Mouse (Mus musculus): ENCODE results near the gene Tmem86b. TPM values are rescaled to one million over a fixed set of nuclear protein-coding genes. Genes with fewer than 3 reads are reported as not detected.
"Not testable (repeated sequence)": the region's sequence is repeated elsewhere in the genome, so short reads cannot be mapped to it uniquely, and the experiment has no call there.

Gene Tmem86b
- polyA plus RNA-seq, 1 experiment from 2014 or later = 3.6 TPM

- WGBS = 82% methylated on average over 1 of the region's 1 CpGs
- Histone ChIP-seq H3K27me3 (ENCODE audit: control insufficient read depth, insufficient read depth, low read length) (no peaks in the 10 kb centered on the region), H3K4me2 (no peak overlapping the region), H3K4me3 (ENCODE audit: low read depth, low read length) (no peak overlapping the region), H3K9ac (ENCODE audit: low read length) (no peak overlapping the region), H3K9me3 (ENCODE audit: control insufficient read depth, low read length) (no peaks in the 10 kb centered on the region), H3K4me1 (ENCODE audit: control insufficient read depth, insufficient read depth, low read length) (no peaks in the 10 kb centered on the region), H3K27ac (ENCODE audit: low read depth, low read length) (no peak overlapping the region), H3K36me3 (ENCODE audit: control insufficient read depth, insufficient read depth, low read length) (no peaks in the 10 kb centered on the region)
- ATAC-seq (ENCODE audit: low FRiP score) (no peak), DNase-seq (ENCODE audit: low spot score, missing footprints) (no peak)
These were observed 18.3 kb downstream of the Tmem86b start for GRCm38 (mm10) chr7:4612956-4613355.

GRCm38 (mm10) chr7:4612386-4612785 is 18.8 kb downstream of the Tmem86b start:
- H3K9me3 ChIP-seq (ENCODE audit: control insufficient read depth, low read length) = no peaks in the 10 kb centered on the region
- DNase-seq (ENCODE audit: low spot score, missing footprints) = no peak
- no peak overlapping the region for H3K27ac ChIP-seq (ENCODE audit: low read depth, low read length)
- H3K27me3 ChIP-seq (ENCODE audit: control insufficient read depth, insufficient read depth, low read length) = no peaks in the 10 kb centered on the region
- WGBS = 66% methylated on average over 8 of the region's 8 CpGs
- H3K4me2 ChIP-seq = no peak overlapping the region
- H3K4me3 ChIP-seq (ENCODE audit: low read depth, low read length) = no peak overlapping the region
- no peak for ATAC-seq (ENCODE audit: low FRiP score)
- H3K9ac ChIP-seq (ENCODE audit: low read length) = no peak overlapping the region
- no peaks in the 10 kb centered on the region for H3K36me3 ChIP-seq (ENCODE audit: control insufficient read depth, insufficient read depth, low read length)
- H3K4me1 ChIP-seq (ENCODE audit: control insufficient read depth, insufficient read depth, low read length) = no peaks in the 10 kb centered on the region

- ATAC-seq (ENCODE audit: low FRiP score) = no peak
- no peaks in the 10 kb centered on the region for H3K27me3 ChIP-seq (ENCODE audit: control insufficient read depth, insufficient read depth, low read length)
- 85% methylated on average over 12 of the region's 12 CpGs for WGBS
- H3K9ac ChIP-seq (ENCODE audit: low read length) = no peak overlapping the region
- H3K4me2 ChIP-seq = no peak overlapping the region
- no peaks in the 10 kb centered on the region for H3K9me3 ChIP-seq (ENCODE audit: control insufficient read depth, low read length)
- no peaks in the 10 kb centered on the region for H3K36me3 ChIP-seq (ENCODE audit: control insufficient read depth, insufficient read depth, low read length)
- no peak for DNase-seq (ENCODE audit: low spot score, missing footprints)
- no peak overlapping the region for H3K27ac ChIP-seq (ENCODE audit: low read depth, low read length)
- no peak overlapping the region for H3K4me3 ChIP-seq (ENCODE audit: low read depth, low read length)
- no peaks in the 10 kb centered on the region for H3K4me1 ChIP-seq (ENCODE audit: control insufficient read depth, insufficient read depth, low read length)
These were observed 19.3 kb downstream of the Tmem86b start for GRCm38 (mm10) chr7:4611921-4612341.

GRCm38 (mm10) chr7:4611511-4611910 is 19.7 kb downstream of the Tmem86b start:
- Histone ChIP-seq H3K9me3 (ENCODE audit: control insufficient read depth, low read length) (no peaks in the 10 kb centered on the region), H3K9ac (ENCODE audit: low read length) (no peak overlapping the region), H3K4me2 (no peak overlapping the region), H3K27me3 (ENCODE audit: control insufficient read depth, insufficient read depth, low read length) (no peaks in the 10 kb centered on the region), H3K4me3 (ENCODE audit: low read depth, low read length) (no peak overlapping the region), H3K27ac (ENCODE audit: low read depth, low read length) (no peak overlapping the region), H3K36me3 (ENCODE audit: control insufficient read depth, insufficient read depth, low read length) (no peaks in the 10 kb centered on the region), H3K4me1 (ENCODE audit: control insufficient read depth, insufficient read depth, low read length) (no peaks in the 10 kb centered on the region)
- WGBS = 88% methylated on average over 12 of the region's 12 CpGs
- no peak for ATAC-seq (ENCODE audit: low FRiP score)
- DNase-seq (ENCODE audit: low spot score, missing footprints) = no peak

GRCm38 (mm10) chr7:4608002-4608401 is 23.2 kb downstream of the Tmem86b start:
- H3K27ac ChIP-seq (ENCODE audit: low read depth, low read length) = no peak overlapping the region
- DNase-seq (ENCODE audit: low spot score, missing footprints) (no peak), ATAC-seq (ENCODE audit: low FRiP score) (no peak)
- no peaks in the 10 kb centered on the region for H3K27me3 ChIP-seq (ENCODE audit: control insufficient read depth, insufficient read depth, low read length)
- no peaks in the 10 kb centered on the region for H3K9me3 ChIP-seq (ENCODE audit: control insufficient read depth, low read length)
- no peaks in the 10 kb centered on the region for H3K36me3 ChIP-seq (ENCODE audit: control insufficient read depth, insufficient read depth, low read length)
- 65% methylated on average over 5 of the region's 5 CpGs for WGBS
- H3K4me2 ChIP-seq = no peak overlapping the region
- no peaks in the 10 kb centered on the region for H3K4me1 ChIP-seq (ENCODE audit: control insufficient read depth, insufficient read depth, low read length)
- H3K9ac ChIP-seq (ENCODE audit: low read length) = no peak overlapping the region
- H3K4me3 ChIP-seq (ENCODE audit: low read depth, low read length) = no peak overlapping the region

GRCm38 (mm10) chr7:4603873-4604272 is 27.3 kb downstream of the Tmem86b start, which contains the start of gene Ptprh:
Gene Ptprh, minus strand, starts transcription at chr7:4604041.
- no peak within 1 kb of the TSS for H3K4me3 ChIP-seq (ENCODE audit: low read depth, low read length)
- H3K27me3 ChIP-seq (ENCODE audit: control insufficient read depth, insufficient read depth, low read length) = no peaks in the 10 kb centered on the region
- H3K9me3 ChIP-seq (ENCODE audit: control insufficient read depth, low read length) = no peaks in the 10 kb centered on the region
- no peak within 1 kb of the TSS for H3K9ac ChIP-seq (ENCODE audit: low read length)
- H3K4me1 ChIP-seq (ENCODE audit: control insufficient read depth, insufficient read depth, low read length) = no peaks in the 10 kb centered on the region
- no peaks in the 10 kb centered on the region for H3K36me3 ChIP-seq (ENCODE audit: control insufficient read depth, insufficient read depth, low read length)
- no peak within 1 kb of the TSS for H3K4me2 ChIP-seq
- WGBS = 80% methylated on average over 6 of the region's 6 CpGs
- no peak within 1 kb of the TSS for H3K27ac ChIP-seq (ENCODE audit: low read depth, low read length)
- DNase-seq (ENCODE audit: low spot score, missing footprints) (no peak), ATAC-seq (ENCODE audit: low FRiP score) (no peak)

- Histone ChIP-seq H3K36me3 (ENCODE audit: control insufficient read depth, insufficient read depth, low read length) (no peaks in the 10 kb centered on the region), H3K9me3 (ENCODE audit: control insufficient read depth, low read length) (no peaks in the 10 kb centered on the region), H3K27me3 (ENCODE audit: control insufficient read depth, insufficient read depth, low read length) (no peaks in the 10 kb centered on the region), H3K4me1 (ENCODE audit: control insufficient read depth, insufficient read depth, low read length) (no peaks in the 10 kb centered on the region), H3K4me3 (ENCODE audit: low read depth, low read length) (no peak overlapping the region), H3K9ac (ENCODE audit: low read length) (no peak overlapping the region), H3K4me2 (no peak overlapping the region), H3K27ac (ENCODE audit: low read depth, low read length) (no peak overlapping the region)
- ATAC-seq (ENCODE audit: low FRiP score) (no peak), DNase-seq (ENCODE audit: low spot score, missing footprints) (no peak)
- WGBS = 91% methylated on average over 6 of the region's 6 CpGs
These were observed 28.3 kb downstream of the Tmem86b start for GRCm38 (mm10) chr7:4602969-4603368.

- not testable (repeated sequence) for H3K4me3 ChIP-seq (ENCODE audit: low read depth, low read length); H3K27me3 ChIP-seq (ENCODE audit: control insufficient read depth, insufficient read depth, low read length); H3K36me3 ChIP-seq (ENCODE audit: control insufficient read depth, insufficient read depth, low read length); H3K27ac ChIP-seq (ENCODE audit: low read depth, low read length); H3K9me3 ChIP-seq (ENCODE audit: control insufficient read depth, low read length); DNase-seq (ENCODE audit: low spot score, missing footprints); H3K4me1 ChIP-seq (ENCODE audit: control insufficient read depth, insufficient read depth, low read length); ATAC-seq (ENCODE audit: low FRiP score); H3K9ac ChIP-seq (ENCODE audit: low read length); H3K4me2 ChIP-seq
- 69% methylated on average over 4 of the region's 4 CpGs for WGBS
These were observed 34.2 kb downstream of the Tmem86b start for GRCm38 (mm10) chr7:4597046-4597445.

- not testable (repeated sequence) for H3K4me2 ChIP-seq; H3K9ac ChIP-seq (ENCODE audit: low read length); ATAC-seq (ENCODE audit: low FRiP score); H3K27ac ChIP-seq (ENCODE audit: low read depth, low read length); H3K9me3 ChIP-seq (ENCODE audit: control insufficient read depth, low read length); H3K4me3 ChIP-seq (ENCODE audit: low read depth, low read length); H3K36me3 ChIP-seq (ENCODE audit: control insufficient read depth, insufficient read depth, low read length); DNase-seq (ENCODE audit: low spot score, missing footprints); H3K4me1 ChIP-seq (ENCODE audit: control insufficient read depth, insufficient read depth, low read length); H3K27me3 ChIP-seq (ENCODE audit: control insufficient read depth, insufficient read depth, low read length)
- 80% methylated on average over 3 of the region's 3 CpGs for WGBS
These were observed 49.7 kb downstream of the Tmem86b start for GRCm38 (mm10) chr7:4581481-4581880.
